Mouse (Mus musculus): ENCODE measurements around the gene Fam199x. TPM values are rescaled to one million over a fixed set of nuclear protein-coding genes. Genes with fewer than 3 reads are reported as not detected.
A peak's percentile ranks its signal among the peaks of the same experiment; 100 is the strongest.

The Fam199x gene
- polyA plus RNA-seq, 1 experiment from 2014 or later, result 7.6 TPM

DNA sequence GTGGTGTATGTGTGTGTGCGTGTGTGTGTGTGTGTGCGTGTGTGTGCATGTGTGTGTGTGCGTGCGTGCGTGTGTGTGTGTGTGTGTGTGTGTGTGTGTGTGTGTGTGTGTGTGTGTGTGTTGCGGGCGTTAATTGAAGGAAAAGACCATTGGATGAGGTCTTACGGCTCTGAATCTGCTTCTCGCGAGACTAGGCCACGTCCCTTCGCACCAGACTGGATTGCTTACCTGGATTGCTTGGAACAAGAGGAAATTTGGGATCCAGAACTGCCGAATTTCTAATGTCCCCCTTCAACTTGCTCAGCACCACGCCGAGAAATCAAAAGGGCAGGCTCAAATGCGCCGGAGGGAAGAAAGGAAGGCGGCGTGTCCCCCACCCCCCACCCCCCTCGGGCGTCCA, 72.3 kb downstream of the Fam199x start, which contains the start of gene Esx1:
Esx1 (minus strand) TSS at position 366 of the 400 bp plus-strand sequence.
- Histone ChIP-seq H3K4me1 (ENCODE audit: control insufficient read depth, insufficient read depth, low read length) (no peaks in the 10 kb centered on the region), H3K9me3 (replicated peaks; ENCODE audit: control insufficient read depth, low read length) (no peaks in the 10 kb centered on the region), H3K4me3 (ENCODE audit: low read depth, low read length) (0 out of 2 replicates have a peak within 1 kb of the TSS, but pooled peaks have one; percentile 8), H3K36me3 (ENCODE audit: control insufficient read depth, insufficient read depth, low read length) (no peaks in the 10 kb centered on the region), H3K9ac (ENCODE audit: low read depth, low read length) (no peak within 1 kb of the TSS), H3K27me3 (ENCODE audit: control insufficient read depth, insufficient read depth, low read length) (peaks cover 61% of the 10 kb centered on the region), H3K27ac (ENCODE audit: low read depth, low read length) (no peak within 1 kb of the TSS), H3K4me2 (no peak within 1 kb of the TSS; the same call in 1 of the 2 replicates)
- no peak for ATAC-seq (replicated peaks; ENCODE audit: insufficient number of reproducible peaks, low FRiP score, low TSS enrichment)
- WGBS (ENCODE audit: insufficient replicate concordance), result 20% methylated on average over 20 of the region's 21 CpGs

DNA sequence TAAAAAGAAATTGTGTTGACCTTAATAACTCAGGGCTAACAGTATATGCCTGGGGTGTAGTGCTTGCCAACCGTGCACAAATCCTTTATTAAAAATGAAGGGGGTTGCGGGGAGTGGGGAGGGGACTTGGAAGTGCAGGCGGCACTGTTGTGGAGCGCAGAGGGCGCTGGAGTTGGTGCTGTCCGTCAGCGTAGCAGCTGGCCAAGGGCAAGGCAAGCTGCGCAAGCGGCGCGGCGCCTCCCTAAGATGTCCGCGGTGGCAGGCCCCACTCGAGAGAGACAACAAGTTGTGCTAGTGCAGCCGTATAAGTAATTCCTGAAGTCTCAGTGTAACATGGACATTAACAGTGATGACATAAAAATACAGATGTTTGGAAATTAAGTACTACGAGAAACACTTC, 78.1 kb downstream of the Fam199x start:
- H3K4me2 ChIP-seq, result peak overlapping the region; percentile 27
- no peaks in the 10 kb centered on the region for H3K9me3 ChIP-seq (replicated peaks; ENCODE audit: control insufficient read depth, low read length)
- H3K4me1 ChIP-seq (ENCODE audit: control insufficient read depth, insufficient read depth, low read length), result no peaks in the 10 kb centered on the region
- WGBS (ENCODE audit: insufficient replicate concordance), result 12% methylated on average over 17 of the region's 17 CpGs
- H3K27ac ChIP-seq (ENCODE audit: low read depth, low read length), result no peak overlapping the region
- peaks cover 28% of the 10 kb centered on the region for H3K27me3 ChIP-seq (ENCODE audit: control insufficient read depth, insufficient read depth, low read length)
- no peaks in the 10 kb centered on the region for H3K36me3 ChIP-seq (ENCODE audit: control insufficient read depth, insufficient read depth, low read length)
- H3K4me3 ChIP-seq (ENCODE audit: low read depth, low read length), result peak overlapping the region; percentile 16; the same call in 1 of the 2 replicates
- H3K9ac ChIP-seq (ENCODE audit: low read depth, low read length), result no peak overlapping the region
- no peak for ATAC-seq (replicated peaks; ENCODE audit: insufficient number of reproducible peaks, low FRiP score, low TSS enrichment)

Other genes with a start within 250 kb of the Fam199x start
- gene Plp1, start 226.9 kb upstream of the Fam199x start, polyA plus RNA-seq (2014; fragmentation: Nextera tagmentation; extraction: Ambion mirVana), result 8.1 and 8.5 TPM in 2 replicates
- 0.14 and 0.32 TPM in 2 replicates for gene Rab9b, start 180.8 kb upstream of the Fam199x start, polyA plus RNA-seq (2014; fragmentation: Nextera tagmentation; extraction: Ambion mirVana)
- not detected in 2 replicates for gene H2bfm, start 122.3 kb upstream of the Fam199x start, polyA plus RNA-seq (2014; fragmentation: Nextera tagmentation; extraction: Ambion mirVana)
- gene Tmsb15b2, start 74.1 kb upstream of the Fam199x start, polyA plus RNA-seq (2014; fragmentation: Nextera tagmentation; extraction: Ambion mirVana), result 11.9 and 22.9 TPM in 2 replicates
- 1.3 and 4.3 TPM in 2 replicates for gene Tmsb15l, start 72.7 kb upstream of the Fam199x start, polyA plus RNA-seq (2014; fragmentation: Nextera tagmentation; extraction: Ambion mirVana)
- gene Tmsb15b1, start 72.7 kb upstream of the Fam199x start, polyA plus RNA-seq (2014; fragmentation: Nextera tagmentation; extraction: Ambion mirVana), result 12.4 and 13.3 TPM in 2 replicates
- gene Zcchc18, start 56.4 kb upstream of the Fam199x start, polyA plus RNA-seq (2014; fragmentation: Nextera tagmentation; extraction: Ambion mirVana), result 4.2 TPM in 2 replicates
- gene Slc25a53, start 11.3 kb upstream of the Fam199x start, polyA plus RNA-seq (2014; fragmentation: Nextera tagmentation; extraction: Ambion mirVana), result 4.9 and 5.5 TPM in 2 replicates
- gene Esx1, start 72.5 kb downstream of the Fam199x start, polyA plus RNA-seq (2014; fragmentation: Nextera tagmentation; extraction: Ambion mirVana), result not detected in 2 replicates